ENCODE assay signal across 11 mouse cellular contexts in genomic region chr17:43629026-43629495, GRCm38 (mm10). TPM values are rescaled to one million over a fixed set of nuclear protein-coding genes. Genes with fewer than 3 reads are reported as not detected.
DNase-seq lines count a peak whose midpoint lies in the region; ATAC-seq and TF ChIP-seq lines count a peak whose summit lies in the region.
"Had no signal": no experiment of that assay in that cellular context is flagged by ENCODE, and none has a peak within 500 bp of the region (broad histone marks: within the 10 kb centered on the region; RNA-seq: fewer than 3 reads in every experiment).

No protein-coding gene starts in this region.

- no peak overlapping the region for H3K27ac ChIP-seq in kidney, embryonic 15.5 days
- no peak overlapping the region for H3K27ac ChIP-seq in forebrain, embryonic 11.5 days (ENCODE audit: low read depth, low read length)
- H3K27ac ChIP-seq in intestine, postnatal 0 days (ENCODE audit: low read depth, low read length): no peak overlapping the region
- H3K27ac ChIP-seq in neural tube, embryonic 11.5 days (ENCODE audit: low read depth, low read length): no peak overlapping the region
- H3K27ac ChIP-seq: macrophage had no signal

- peaks cover 40% of the 10 kb centered on the region for H3K27me3 ChIP-seq in kidney, embryonic 15.5 days
- H3K27me3 ChIP-seq in forebrain, embryonic 11.5 days (ENCODE audit: control insufficient read depth, insufficient read depth, low read length): peaks cover 29% of the 10 kb centered on the region
- H3K27me3 ChIP-seq in intestine, postnatal 0 days (replicated peaks; ENCODE audit: control insufficient read depth, insufficient read depth, low read length): peaks cover 40% of the 10 kb centered on the region
- H3K27me3 ChIP-seq in neural tube, embryonic 11.5 days (ENCODE audit: control insufficient read depth, insufficient read depth, low read length): peaks cover 31% of the 10 kb centered on the region

- 23% methylated on average over 24 of the region's 24 CpGs for WGBS in kidney, embryonic 15.5 days
- 18% methylated on average over 24 of the region's 24 CpGs for WGBS in forebrain, embryonic 11.5 days
- 21% methylated on average over 24 of the region's 24 CpGs for WGBS in intestine, postnatal 0 days
- 21% methylated on average over 24 of the region's 24 CpGs for WGBS in neural tube, embryonic 11.5 days

- H3K36me3 ChIP-seq in kidney, embryonic 15.5 days: no peaks in the 10 kb centered on the region
- no peaks in the 10 kb centered on the region for H3K36me3 ChIP-seq in forebrain, embryonic 11.5 days (ENCODE audit: control insufficient read depth, insufficient read depth, low read length)
- no peaks in the 10 kb centered on the region for H3K36me3 ChIP-seq in intestine, postnatal 0 days (ENCODE audit: control insufficient read depth, insufficient read depth)
- H3K36me3 ChIP-seq in neural tube, embryonic 11.5 days (ENCODE audit: control insufficient read depth, insufficient read depth, low read length): no peaks in the 10 kb centered on the region
- H3K36me3 ChIP-seq: G1E had no signal

- H3K9ac ChIP-seq in kidney, embryonic 15.5 days: no peak overlapping the region
- no peak overlapping the region for H3K9ac ChIP-seq in forebrain, embryonic 11.5 days (ENCODE audit: low read length)
- no peak overlapping the region for H3K9ac ChIP-seq in intestine, postnatal 0 days (ENCODE audit: low read depth, low read length)
- no peak overlapping the region for H3K9ac ChIP-seq in neural tube, embryonic 11.5 days (ENCODE audit: low read length)

- DNase-seq in kidney, postnatal 14 days: no peak
- DNase-seq in forebrain, embryonic 11.5 days (ENCODE audit: low spot score): no peak
- DNase-seq in neural tube, embryonic 11.5 days (ENCODE audit: low spot score): no peak
- DNase-seq in thymus, postnatal 0 days (ENCODE audit: low spot score): no peak
- no peak for DNase-seq in ovary, postnatal 14 days (ENCODE audit: low spot score)
- no peak for DNase-seq in gastrocnemius, adult 18-20 months (ENCODE audit: low spot score)

- H3K4me1 ChIP-seq in kidney, embryonic 15.5 days: peaks cover 16% of the 10 kb centered on the region
- peaks cover 8% of the 10 kb centered on the region for H3K4me1 ChIP-seq in forebrain, embryonic 11.5 days (replicated peaks; ENCODE audit: control insufficient read depth, insufficient read depth, low read length)
- 0 out of 2 replicates have a peak, but pooled peaks cover 6% of the 10 kb centered on the region for H3K4me1 ChIP-seq in intestine, postnatal 0 days (replicated peaks; ENCODE audit: control insufficient read depth, insufficient read depth, low read length)
- H3K4me1 ChIP-seq in neural tube, embryonic 11.5 days (ENCODE audit: control insufficient read depth, insufficient read depth, low read length): peaks cover 9% of the 10 kb centered on the region

- peaks cover 6% of the 10 kb centered on the region; the same call in 1 of the 2 replicates for H3K9me3 ChIP-seq in kidney, embryonic 15.5 days (replicated peaks)
- H3K9me3 ChIP-seq in forebrain, embryonic 11.5 days (ENCODE audit: control insufficient read depth, low read length): no peaks in the 10 kb centered on the region
- H3K9me3 ChIP-seq in intestine, postnatal 0 days (ENCODE audit: control insufficient read depth): no peaks in the 10 kb centered on the region
- H3K9me3 ChIP-seq in neural tube, embryonic 11.5 days (ENCODE audit: control insufficient read depth, low read length): no peaks in the 10 kb centered on the region

- peak overlapping the region; percentile 46 for H3K4me3 ChIP-seq in kidney, embryonic 15.5 days (replicated peaks)
- H3K4me3 ChIP-seq in forebrain, embryonic 11.5 days (ENCODE audit: low read depth, low read length): peak overlapping the region; percentile 37
- peak overlapping the region; percentile 31 for H3K4me3 ChIP-seq in intestine, postnatal 0 days (ENCODE audit: low read depth, low read length)
- peak overlapping the region; percentile 38 for H3K4me3 ChIP-seq in neural tube, embryonic 11.5 days (ENCODE audit: low read depth, low read length)

- peak overlapping the region; percentile 83 for H3K4me2 ChIP-seq in kidney, embryonic 15.5 days
- peak overlapping the region; percentile 68 for H3K4me2 ChIP-seq in forebrain, embryonic 11.5 days (ENCODE audit: low read depth, low read length, severe bottlenecking)
- peak overlapping the region; percentile 63 for H3K4me2 ChIP-seq in intestine, postnatal 0 days (replicated peaks; ENCODE audit: low read depth)
- H3K4me2 ChIP-seq in neural tube, embryonic 11.5 days (ENCODE audit: low read depth): peak overlapping the region; percentile 71

- ATAC-seq in kidney, embryonic 15.5 days (replicated peaks; ENCODE audit: low FRiP score): no peak; the same call in 1 of the 2 replicates
- ATAC-seq in forebrain, embryonic 11.5 days (replicated peaks; ENCODE audit: low FRiP score): 0 out of 2 replicates have a peak, but pooled peaks have one; percentile 24
- no peak for ATAC-seq in intestine, postnatal 0 days
- ATAC-seq in neural tube, embryonic 11.5 days (ENCODE audit: insufficient read depth, low FRiP score, low TSS enrichment): no peak

- TF ChIP-seq CTCF in intestine, postnatal 0 days (IDR thresholded peaks at IDR 0.05; ENCODE audit: low read depth): no peak

RNA-seq across cellular contexts. Expression of gene Tdrd6, which starts 1.0 kb away (rescaled TPM):
- polyA plus RNA-seq in kidney, embryonic 15.5 days (2015; fragmentation: Nextera tagmentation; extraction: Ambion mirVana): 0.03 TPM in 1 of 2 replicates, not detected in the other
- 0.04 and 0.19 TPM in 2 replicates for polyA plus RNA-seq in forebrain, embryonic 11.5 days (2014; fragmentation: Nextera tagmentation; extraction: Ambion mirVana)
- 2.5 and 2.6 TPM in 2 replicates for polyA plus RNA-seq in intestine, postnatal 0 days (2015; fragmentation: Nextera tagmentation; extraction: Ambion mirVana)
- polyA plus RNA-seq in neural tube, embryonic 11.5 days (2014; fragmentation: Nextera tagmentation; extraction: Ambion mirVana): 0.04 and 0.21 TPM in 2 replicates
- not detected in 2 replicates for polyA plus RNA-seq in thymus, postnatal 0 days (2015; fragmentation: Nextera tagmentation; extraction: Ambion mirVana)
- total RNA-seq in gastrocnemius, adult 18-20 months (2021): under 1 TPM in 1 of 2 experiments, not detected in 1; 0.02 TPM
- polyA plus RNA-seq: G1E; macrophage; spleen, adult 2 months had no signal

RNA-seq across cellular contexts. Expression of gene Slc25a27, which starts 38.0 kb away (rescaled TPM):
- 17.8 and 22.6 TPM in 2 replicates for polyA plus RNA-seq in kidney, embryonic 15.5 days (2015; fragmentation: Nextera tagmentation; extraction: Ambion mirVana)
- 56.6 and 60.9 TPM in 2 replicates for polyA plus RNA-seq in forebrain, embryonic 11.5 days (2014; fragmentation: Nextera tagmentation; extraction: Ambion mirVana)
- polyA plus RNA-seq in intestine, postnatal 0 days (2015; fragmentation: Nextera tagmentation; extraction: Ambion mirVana): 2.9 and 3.2 TPM in 2 replicates
- 29.5 and 31.0 TPM in 2 replicates for polyA plus RNA-seq in neural tube, embryonic 11.5 days (2014; fragmentation: Nextera tagmentation; extraction: Ambion mirVana)
- polyA plus RNA-seq in thymus, postnatal 0 days (2015; fragmentation: Nextera tagmentation; extraction: Ambion mirVana): 4.8 and 7.6 TPM in 2 replicates
- total RNA-seq in gastrocnemius, adult 18-20 months (2021): 1 to 10 TPM; 4.8 to 5.6 TPM
- polyA plus RNA-seq: G1E had no signal

RNA-seq across cellular contexts. Expression of gene Cyp39a1, which starts 38.2 kb away (rescaled TPM):
- 24.8 and 27.3 TPM in 2 replicates for polyA plus RNA-seq in kidney, embryonic 15.5 days (2015; fragmentation: Nextera tagmentation; extraction: Ambion mirVana)
- 37.1 and 41.1 TPM in 2 replicates for polyA plus RNA-seq in forebrain, embryonic 11.5 days (2014; fragmentation: Nextera tagmentation; extraction: Ambion mirVana)
- 5.7 and 6.8 TPM in 2 replicates for polyA plus RNA-seq in intestine, postnatal 0 days (2015; fragmentation: Nextera tagmentation; extraction: Ambion mirVana)
- 24.8 and 25.2 TPM in 2 replicates for polyA plus RNA-seq in neural tube, embryonic 11.5 days (2014; fragmentation: Nextera tagmentation; extraction: Ambion mirVana)
- polyA plus RNA-seq in thymus, postnatal 0 days (2015; fragmentation: Nextera tagmentation; extraction: Ambion mirVana): 3.0 and 4.7 TPM in 2 replicates
- total RNA-seq in gastrocnemius, adult 18-20 months (2021): 1 to 10 TPM; 3.1 to 3.8 TPM
- total RNA-seq: G1E had no signal
- polyA plus RNA-seq: G1E had no signal
